Mouse (Mus musculus) bone marrow macrophage, adult 2 months (primary cell): ENCODE data around the gene Lgr4.

Experiments
- CTCF ChIP-seq: IDR thresholded peaks from 2 replicates; pipeline ENCODE4 v1.5.1; 2012; ENCODE audit warnings: low read depth, mild to moderate bottlenecking, low read length, moderate library complexity
- POLR2A ChIP-seq: IDR thresholded peaks from 2 replicates; pipeline ENCODE4 v1.6.1; 2012; ENCODE audit warnings: mild to moderate bottlenecking, low read depth, low read length, borderline replicate concordance

DNA sequence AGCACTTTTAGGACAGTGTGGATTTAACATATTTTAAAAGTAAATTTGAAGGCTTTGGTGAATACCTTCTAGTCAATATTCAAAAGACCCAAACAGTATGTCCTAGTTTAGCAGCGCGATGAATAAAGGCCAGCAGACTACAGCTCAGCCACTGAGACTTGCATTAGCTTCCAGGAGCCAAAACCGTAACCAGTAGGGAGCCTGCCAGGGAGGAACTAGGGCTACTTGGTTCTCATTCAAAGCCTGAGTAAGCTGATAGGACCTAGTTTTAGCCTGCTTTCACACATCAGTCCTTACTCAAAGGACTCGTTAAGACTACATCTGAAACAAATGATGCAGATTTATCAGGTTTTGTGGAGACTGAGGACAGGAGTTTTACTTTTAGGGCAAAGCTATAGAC, 102.2 kb downstream of the Lgr4 start:
- TF ChIP-seq POLR2A (no peak), CTCF (no peak)
